Mouse (Mus musculus): ENCODE results near the gene Tfrc. TPM values are rescaled to one million over a fixed set of nuclear protein-coding genes. Genes with fewer than 3 reads are reported as not detected.

The Tfrc gene
- total RNA-seq, 2 experiments from 2014 or later = 37.3 to 43.2 TPM

DNA sequence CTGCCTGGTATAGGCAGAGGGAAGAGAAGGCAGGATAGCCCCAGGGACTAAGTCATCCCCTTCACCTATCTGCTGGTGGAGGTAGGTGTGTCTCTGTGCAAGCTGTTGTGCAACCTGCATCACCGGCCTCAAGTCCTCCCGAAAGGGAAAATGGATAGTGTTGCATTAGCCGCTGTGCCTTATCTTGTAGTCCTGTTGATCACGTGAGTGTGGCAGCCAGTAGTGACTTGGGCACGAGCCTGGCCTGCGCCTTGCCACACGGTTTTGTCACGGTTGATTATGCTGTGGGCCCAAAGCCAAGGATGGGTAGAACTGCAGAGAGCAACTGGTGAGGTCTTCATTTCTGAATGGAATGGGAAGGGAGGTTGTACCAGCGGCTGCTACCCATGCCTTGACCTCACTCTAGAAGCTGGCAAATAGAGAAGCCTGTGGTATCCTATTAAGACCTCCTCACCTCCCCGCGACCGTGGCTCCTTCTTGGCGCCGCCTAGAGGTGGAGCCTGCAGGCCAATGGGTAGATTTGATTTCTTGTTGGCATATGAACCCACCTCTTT is 36.7 kb downstream of the Tfrc start:
- peak in 1 of 2 experiments; percentile 59 for DNase-seq (ENCODE audit: low spot score in 2 of 2)

DNA sequence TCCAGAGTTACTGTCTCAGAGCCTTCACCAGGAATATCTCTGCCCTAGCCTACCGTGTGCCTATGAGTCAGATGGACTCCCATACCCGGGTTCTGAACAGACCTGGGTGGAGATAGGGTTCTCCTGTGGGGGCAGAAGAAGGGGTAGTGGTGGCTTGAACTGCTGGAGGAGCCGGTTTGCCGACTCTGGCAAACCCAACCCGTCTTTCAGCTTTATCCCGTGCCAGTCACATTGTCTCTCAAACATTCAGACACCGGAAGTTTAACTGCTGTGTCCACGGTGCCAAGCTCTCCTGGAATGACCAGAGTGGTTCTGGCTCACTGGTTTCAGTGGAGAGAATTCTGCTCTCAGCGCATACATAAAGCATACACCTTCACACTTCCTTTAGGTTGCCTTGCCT is 37.3 kb downstream of the Tfrc start:
- no peak for DNase-seq (ENCODE audit: low spot score in 2 of 2)

GRCm38 (mm10) chr16:32647712-32648111 is 39.0 kb downstream of the Tfrc start:
- DNase-seq (ENCODE audit: low spot score in 2 of 2) = no peak

- DNase-seq (ENCODE audit: low spot score in 2 of 2) = no peak
These were observed 41.7 kb downstream of the Tfrc start for GRCm38 (mm10) chr16:32650461-32650860.

DNA sequence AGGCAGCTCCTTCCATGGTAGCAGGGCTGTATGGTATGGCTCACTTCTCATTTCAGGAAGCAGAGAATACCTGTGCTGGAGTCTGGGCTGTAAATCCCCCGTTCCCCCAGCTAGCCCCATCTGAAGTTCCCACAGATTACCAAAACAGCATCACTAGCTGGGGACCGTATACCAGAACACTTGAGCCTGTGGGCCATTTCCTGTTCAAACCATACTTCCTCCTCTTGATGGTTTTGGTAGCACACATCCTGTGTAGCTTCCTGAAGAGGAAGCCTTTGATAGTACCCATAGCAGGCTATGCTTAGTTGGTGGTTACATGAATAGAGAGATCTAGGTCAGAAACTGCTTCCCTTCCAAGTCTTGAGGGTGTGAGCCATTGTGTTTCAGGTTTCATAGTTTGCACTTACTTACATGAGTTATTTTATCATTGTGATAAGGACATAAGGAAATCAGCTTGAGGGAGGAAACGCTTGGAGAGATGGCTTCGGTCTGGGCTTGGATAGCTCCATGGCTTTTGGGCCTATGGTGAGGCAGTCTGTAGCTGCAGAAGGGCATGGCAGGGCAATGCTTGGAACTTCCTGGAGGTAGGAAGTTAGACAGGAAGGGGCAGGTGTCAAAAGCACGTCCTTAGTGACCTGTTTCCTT is 42.4 kb downstream of the Tfrc start:
- DNase-seq (ENCODE audit: low spot score in 2 of 2) = no peak

GRCm38 (mm10) chr16:32654071-32654733 is 45.5 kb downstream of the Tfrc start:
- DNase-seq (ENCODE audit: low spot score in 2 of 2) = no peak

GRCm38 (mm10) chr16:32655534-32655933 is 46.8 kb downstream of the Tfrc start:
- no peak for DNase-seq (ENCODE audit: low spot score in 2 of 2)

DNA sequence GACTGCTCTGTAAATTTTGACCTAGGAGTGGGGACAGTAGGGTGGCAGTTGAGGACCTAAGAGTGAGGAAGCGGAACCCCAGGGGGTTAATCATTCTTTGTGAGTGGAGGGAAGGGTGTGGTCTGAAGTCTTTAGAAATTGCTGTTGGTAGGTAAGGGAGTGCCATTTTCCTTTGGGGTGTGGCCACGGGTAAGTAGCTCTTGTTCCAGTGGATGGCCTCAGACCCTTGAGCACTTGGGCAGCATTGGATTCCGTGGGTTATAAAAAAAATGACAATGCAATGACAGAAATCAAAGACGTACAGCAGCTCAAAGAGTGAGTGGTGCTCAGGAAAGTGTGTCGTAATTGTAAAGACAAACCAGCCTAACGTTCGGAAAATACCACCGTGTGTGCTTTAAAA is 47.6 kb downstream of the Tfrc start:
- no peak for DNase-seq (ENCODE audit: low spot score in 2 of 2)

- no peak for DNase-seq (ENCODE audit: low spot score in 2 of 2)
These were observed 48.1 kb downstream of the Tfrc start for GRCm38 (mm10) chr16:32656794-32657193.

DNA sequence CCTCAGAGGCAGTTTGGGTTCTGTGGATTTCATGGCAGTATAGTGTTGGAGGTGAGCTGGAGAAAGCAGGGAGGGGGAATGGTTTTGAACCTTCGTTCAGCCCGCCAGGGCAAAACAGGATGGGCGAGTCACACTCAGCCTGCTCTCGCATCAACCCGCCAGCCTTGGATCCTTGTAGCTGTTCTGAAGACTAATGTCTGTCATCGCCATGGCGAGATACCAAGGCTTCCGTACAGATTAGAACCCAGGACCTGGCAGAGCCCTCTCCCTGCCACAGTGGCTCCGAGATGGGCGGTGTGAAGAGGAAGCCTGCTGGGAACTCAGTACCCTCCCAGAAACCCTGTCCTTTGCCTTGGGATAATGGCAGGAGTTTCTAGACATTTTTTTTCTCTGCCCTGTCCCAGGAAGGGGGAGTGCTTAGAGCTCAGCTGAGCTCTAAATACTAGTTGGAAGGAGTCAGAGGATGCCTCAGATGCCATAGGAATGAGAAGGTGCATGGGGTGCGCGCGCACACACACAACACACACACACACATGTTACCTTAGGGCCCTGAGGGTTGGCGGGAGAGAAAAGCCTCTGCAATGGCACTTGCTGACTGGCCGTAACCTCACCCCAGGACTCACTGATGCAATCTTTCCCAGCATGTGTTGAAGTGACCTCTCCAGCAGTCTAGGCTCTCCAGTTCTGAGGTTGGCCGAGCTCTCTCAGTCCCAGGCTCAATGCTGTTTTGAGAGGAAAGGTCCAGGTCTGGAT is 49.0 kb downstream of the Tfrc start:
- no peak for DNase-seq (ENCODE audit: low spot score in 2 of 2)

GRCm38 (mm10) chr16:32658743-32659171 is 50.0 kb downstream of the Tfrc start:
- DNase-seq (ENCODE audit: low spot score in 2 of 2) = peak in 1 of 2 experiments; percentile 49

GRCm38 (mm10) chr16:32659385-32659784 is 50.7 kb downstream of the Tfrc start:
- DNase-seq (ENCODE audit: low spot score in 2 of 2) = peak in 1 of 2 experiments; percentile 73

DNA sequence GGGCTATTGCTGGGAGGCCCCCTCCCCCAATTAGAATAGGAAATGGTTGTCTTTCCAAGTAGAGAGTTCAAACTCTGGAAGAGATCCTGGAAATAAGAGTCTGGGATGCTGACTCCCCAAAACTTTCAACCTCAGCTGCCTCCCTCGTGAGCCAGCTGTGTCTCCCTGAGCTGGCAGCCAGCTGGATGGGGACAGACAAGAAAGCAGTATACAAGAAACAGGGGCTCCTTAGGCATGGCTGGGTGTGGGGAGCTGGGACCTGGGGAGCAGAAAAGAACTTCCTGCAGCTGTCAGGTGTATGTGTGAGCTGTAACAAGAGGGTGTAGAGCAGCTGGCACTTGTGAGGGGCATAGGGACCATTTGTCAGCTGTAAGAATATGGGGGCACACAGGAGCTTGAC is 51.4 kb downstream of the Tfrc start:
- no peak for DNase-seq (ENCODE audit: low spot score in 2 of 2)

DNA sequence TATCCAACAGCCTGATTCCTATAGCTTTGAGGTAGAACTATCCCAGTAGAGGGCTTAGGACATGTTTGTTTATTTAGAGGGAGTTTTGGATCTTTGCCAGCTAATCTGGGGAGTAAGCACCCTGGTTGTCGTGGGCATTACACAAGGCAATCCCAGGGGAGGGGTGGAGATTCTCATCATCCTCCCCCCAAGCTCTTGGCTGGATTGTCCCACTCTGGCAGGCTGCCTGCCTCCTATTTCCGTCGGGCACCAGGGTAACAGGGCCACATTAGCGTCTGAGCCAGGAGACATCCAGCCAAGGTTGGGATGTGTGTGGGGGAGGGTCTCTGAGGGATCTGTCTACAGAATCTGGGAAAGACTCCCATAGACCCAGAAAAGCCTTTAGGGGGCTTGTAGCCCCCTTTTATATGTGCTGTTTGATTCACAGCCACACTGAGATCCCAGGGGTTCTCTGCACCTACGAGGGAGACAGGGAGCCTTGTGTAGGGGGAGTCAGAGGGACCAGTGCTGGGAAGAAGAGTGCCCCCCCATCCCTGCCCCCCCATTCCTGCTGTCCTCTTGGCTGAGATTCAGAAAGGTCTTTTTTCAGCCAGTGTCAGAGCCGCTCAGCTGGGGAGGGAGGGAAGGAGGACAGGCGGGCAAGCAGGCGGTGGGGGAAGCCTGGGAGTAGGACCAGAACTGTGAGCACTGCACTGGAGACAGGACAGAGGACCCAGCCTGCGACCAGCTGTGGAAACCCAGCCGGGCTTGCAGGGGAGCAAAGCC is 52.0 kb downstream of the Tfrc start:
- DNase-seq (ENCODE audit: low spot score in 2 of 2) = peak; percentile 67 to 76

DNA sequence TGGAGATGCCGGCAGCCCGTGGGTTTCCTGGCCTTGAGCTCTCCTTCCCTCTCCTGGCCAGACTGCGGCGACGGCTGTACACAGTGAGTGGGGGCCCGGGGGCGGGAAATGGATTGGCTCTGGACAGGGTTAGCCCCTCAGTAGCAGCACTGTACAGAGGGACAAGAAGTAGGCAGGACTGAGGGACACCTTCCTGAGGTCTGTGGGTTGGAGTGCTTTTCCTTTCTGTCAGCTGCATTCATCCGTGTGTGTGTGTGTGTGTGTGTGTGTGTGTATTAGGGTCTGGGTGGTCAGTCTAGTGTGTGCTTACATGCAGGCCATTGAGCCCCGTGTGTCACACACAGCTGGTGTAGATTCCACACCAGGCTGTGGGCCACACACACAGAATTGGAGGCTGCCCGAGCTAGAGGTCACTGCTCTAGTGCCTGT is 52.8 kb downstream of the Tfrc start:
- DNase-seq (ENCODE audit: low spot score in 2 of 2) = no peak

GRCm38 (mm10) chr16:32662372-32662771 is 53.7 kb downstream of the Tfrc start:
- no peak for DNase-seq (ENCODE audit: low spot score in 2 of 2)

- peak in 1 of 2 experiments; percentile 43 for DNase-seq (ENCODE audit: low spot score in 2 of 2)
These were observed 54.6 kb downstream of the Tfrc start for GRCm38 (mm10) chr16:32663231-32663858.

DNA sequence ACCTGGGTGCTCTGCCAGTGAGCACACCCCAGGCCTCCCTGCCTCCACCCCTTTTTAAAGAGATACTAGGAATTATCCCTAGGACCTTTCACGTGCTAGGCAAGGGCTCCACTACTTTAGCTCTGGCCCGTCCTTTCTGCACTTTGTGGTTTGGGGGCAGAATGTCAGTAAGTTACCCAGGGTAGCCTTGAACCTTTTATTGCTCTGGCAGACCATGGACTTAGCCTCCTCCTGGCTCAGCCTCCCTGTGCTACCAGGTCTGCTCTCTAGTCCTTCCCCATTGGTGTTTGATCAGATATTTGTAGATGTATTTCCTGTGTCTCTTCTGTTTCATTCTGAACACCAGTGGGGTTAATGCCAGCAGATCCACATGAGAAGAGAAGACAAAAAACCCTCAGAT is 55.5 kb downstream of the Tfrc start:
- DNase-seq (ENCODE audit: low spot score in 2 of 2) = no peak

DNA sequence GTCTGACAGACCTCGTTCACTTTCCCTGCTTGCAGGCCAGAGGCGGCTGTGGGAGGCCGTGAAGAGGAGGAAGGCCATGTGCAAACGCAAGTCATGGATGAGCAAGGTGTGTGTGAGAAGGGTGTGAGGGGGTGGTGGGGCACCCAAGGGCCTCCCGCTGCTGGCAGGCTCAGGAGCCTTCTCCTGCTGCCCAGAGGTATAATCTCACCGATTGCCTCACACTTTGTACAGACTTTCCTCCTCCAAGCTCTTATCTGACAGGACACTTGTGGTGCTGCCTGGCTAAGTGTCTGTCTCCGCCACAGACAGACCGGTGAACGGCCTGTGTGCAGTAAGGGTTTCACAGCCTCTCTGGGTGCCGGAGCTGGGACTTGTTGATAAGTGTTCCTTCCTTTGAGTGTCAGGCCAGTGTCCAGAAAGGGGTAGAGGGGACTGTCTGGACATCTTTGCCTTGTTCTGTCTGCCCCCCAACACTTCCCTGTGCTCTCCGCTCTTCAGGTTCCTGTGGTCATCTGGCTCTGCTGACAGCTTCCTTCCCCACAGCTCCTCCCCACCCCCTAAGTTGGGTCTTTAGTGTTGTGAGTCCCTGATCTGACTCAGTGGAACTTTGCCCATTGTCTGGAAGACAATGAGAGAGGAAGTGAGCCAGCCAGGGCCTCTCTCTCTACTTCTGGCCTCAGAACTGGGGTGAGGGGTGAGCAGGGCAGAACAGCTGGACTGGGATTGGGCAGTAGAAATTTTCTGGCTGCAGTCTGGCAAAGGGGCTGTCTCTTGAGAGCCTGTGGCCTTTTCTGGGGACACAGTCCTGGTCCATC is 57.3 kb downstream of the Tfrc start:
- no peak for DNase-seq (ENCODE audit: low spot score in 2 of 2)

All from layer of hippocampus, adult 18-20 months (tissue).